Comparison of ENCODE assay signal across 8 mouse cellular contexts in genomic region chr6:134439401-134440021, GRCm38 (mm10). TPM values are rescaled to one million over a fixed set of nuclear protein-coding genes. Genes with fewer than 3 reads are reported as not detected.
DNase-seq lines count a peak whose midpoint lies in the region; ATAC-seq lines count a peak whose summit lies in the region.

No protein-coding gene starts in this region.

- no peak for DNase-seq in kidney, adult 18-20 months
- DNase-seq in cerebellum, postnatal 14 days: peak; percentile 66 to 69
- peak; percentile 47 to 64 for DNase-seq in frontal cortex, postnatal 36 days (ENCODE audit: low spot score in 2 of 2)
- DNase-seq in right cerebral cortex, adult 2 months (ENCODE audit: low spot score in 2 of 2): peak; percentile 62 to 65
- DNase-seq in B cell, adult 2 months: no peak

- peak overlapping the region; percentile 50 for H3K4me2 ChIP-seq in kidney, embryonic 14.5 days (replicated peaks; ENCODE audit: low read depth, low read length)
- peak overlapping the region; percentile 57 for H3K4me2 ChIP-seq in hindbrain, embryonic 13.5 days
- H3K4me2 ChIP-seq in limb, embryonic 13.5 days (replicated peaks): peak overlapping the region; percentile 68

- peak; percentile 69 for ATAC-seq in kidney, embryonic 14.5 days (ENCODE audit: low FRiP score, low TSS enrichment)
- ATAC-seq in hindbrain, embryonic 13.5 days (ENCODE audit: low FRiP score): peak; percentile 83
- ATAC-seq in limb, embryonic 13.5 days (ENCODE audit: low FRiP score, low read depth): peak; percentile 92

- WGBS in kidney, embryonic 14.5 days: 8% methylated on average over 23 of the region's 23 CpGs
- WGBS in hindbrain, embryonic 13.5 days: 15% methylated on average over 23 of the region's 23 CpGs
- WGBS in limb, embryonic 13.5 days: 12% methylated on average over 23 of the region's 23 CpGs

- H3K4me3 ChIP-seq in kidney, embryonic 14.5 days (ENCODE audit: low read length): peak overlapping the region; percentile 16; the same call in 1 of the 2 replicates
- H3K4me3 ChIP-seq in hindbrain, embryonic 13.5 days: peak overlapping the region; percentile 33
- peak overlapping the region; percentile 32 for H3K4me3 ChIP-seq in limb, embryonic 13.5 days

- H3K36me3 ChIP-seq in kidney, embryonic 14.5 days (ENCODE audit: control insufficient read depth, insufficient read depth, low read length): no peaks in the 10 kb centered on the region
- H3K36me3 ChIP-seq in hindbrain, embryonic 13.5 days: no peaks in the 10 kb centered on the region
- peaks cover 5% of the 10 kb centered on the region for H3K36me3 ChIP-seq in limb, embryonic 13.5 days

- H3K9me3 ChIP-seq in kidney, embryonic 14.5 days (ENCODE audit: control insufficient read depth, low read length): no peaks in the 10 kb centered on the region
- H3K9me3 ChIP-seq in hindbrain, embryonic 13.5 days: no peaks in the 10 kb centered on the region
- no peaks in the 10 kb centered on the region for H3K9me3 ChIP-seq in limb, embryonic 13.5 days

- H3K4me1 ChIP-seq in kidney, embryonic 14.5 days (ENCODE audit: control insufficient read depth, insufficient read depth, low read length): peaks cover 19% of the 10 kb centered on the region; the same call in 1 of the 2 replicates
- H3K4me1 ChIP-seq in hindbrain, embryonic 13.5 days (replicated peaks): peaks cover 15% of the 10 kb centered on the region
- peaks cover 46% of the 10 kb centered on the region for H3K4me1 ChIP-seq in limb, embryonic 13.5 days

- H3K9ac ChIP-seq in kidney, embryonic 14.5 days (ENCODE audit: low read depth, low read length): peak overlapping the region; percentile 35; the same call in 1 of the 2 replicates
- H3K9ac ChIP-seq in hindbrain, embryonic 13.5 days: peak overlapping the region; percentile 69
- peak overlapping the region; percentile 48 for H3K9ac ChIP-seq in limb, embryonic 13.5 days

- H3K27ac ChIP-seq in kidney, embryonic 14.5 days (ENCODE audit: low read depth, low read length): no peak overlapping the region; the same call in 1 of the 2 replicates
- H3K27ac ChIP-seq in hindbrain, embryonic 13.5 days: peak overlapping the region; percentile 74
- H3K27ac ChIP-seq in limb, embryonic 13.5 days: peak overlapping the region; percentile 93

- H3K27me3 ChIP-seq in kidney, embryonic 14.5 days (ENCODE audit: control insufficient read depth, insufficient read depth, low read length): no peaks in the 10 kb centered on the region
- peaks cover 4% of the 10 kb centered on the region; the same call in 1 of the 2 replicates for H3K27me3 ChIP-seq in hindbrain, embryonic 13.5 days
- no peaks in the 10 kb centered on the region for H3K27me3 ChIP-seq in limb, embryonic 13.5 days

RNA-seq across cellular contexts. Expression of gene Bcl2l14, which starts 43.4 kb away (rescaled TPM):
- polyA plus RNA-seq in kidney, embryonic 14.5 days (2014; fragmentation: Nextera tagmentation; extraction: Ambion mirVana): 8.8 and 9.9 TPM in 2 replicates
- polyA plus RNA-seq in hindbrain, embryonic 13.5 days (2015; fragmentation: Nextera tagmentation; extraction: Ambion mirVana): 0.08 TPM in 1 of 2 replicates, not detected in the other
- polyA plus RNA-seq in limb, embryonic 13.5 days (2015; fragmentation: Nextera tagmentation; extraction: Ambion mirVana): 0.78 and 0.87 TPM in 2 replicates

Comparison
In these comparisons a context has a peak if more than half of its experiments do, and no peak if none do; other contexts are left out.
1. DNase-seq: peak in cerebellum, postnatal 14 days (2 of 2), frontal cortex, postnatal 36 days (2 of 2) and right cerebral cortex, adult 2 months (2 of 2); none in kidney, adult 18-20 months (single experiment) and B cell, adult 2 months (0 of 2).
2. Peak in every context shown above with its lines, with median percentiles within 50 percentile points of each other: ATAC-seq, H3K4me2 ChIP-seq, H3K4me3 ChIP-seq and H3K9ac ChIP-seq.